Mouse (Mus musculus) testis, adult 2 months (tissue): Measurements from ENCODE around the gene Treh. TPM values are rescaled to one million over a fixed set of nuclear protein-coding genes. Genes with fewer than 3 reads are reported as not detected.

ENCODE experiments used
- H3K27ac ChIP-seq: fragments of 200-500 bp; 2 replicates; pipeline ENCODE4 v1.5.1; 2012; ENCODE audit warnings: low read depth, low read length; ENCODE audit not compliant: control insufficient read depth, insufficient read depth
- H3K27me3 ChIP-seq: fragments of 200-500 bp; 2 replicates; pipeline ENCODE4 v1.6.1; 2012; ENCODE audit warnings: mild to moderate bottlenecking, low read length, moderate library complexity; ENCODE audit not compliant: control insufficient read depth, insufficient read depth
- H3K36me3 ChIP-seq: fragments of 200-500 bp; 2 replicates; pipeline ENCODE4 v1.6.1; 2012; ENCODE audit warnings: mild to moderate bottlenecking, low read length; ENCODE audit not compliant: control insufficient read depth, insufficient read depth
- H3K4me1 ChIP-seq: fragments of 200-500 bp; 2 replicates; pipeline ENCODE4 v1.6.1; 2012; ENCODE audit warnings: low read length; ENCODE audit not compliant: control insufficient read depth, insufficient read depth
- H3K4me3 ChIP-seq: fragments of 200-500 bp; 2 replicates; pipeline ENCODE4 v1.5.1; 2012; ENCODE audit warnings: low read depth, mild to moderate bottlenecking, low read length, moderate library complexity, mixed read lengths; ENCODE audit not compliant: control insufficient read depth
- CTCF ChIP-seq: fragments of 200-500 bp; IDR thresholded peaks from 2 replicates; pipeline ENCODE4 v1.5.1; 2012; ENCODE audit warnings: low read depth, mild to moderate bottlenecking, inconsistent platforms, low read length, moderate library complexity; ENCODE audit not compliant: control insufficient read depth, insufficient read depth, insufficient replicate concordance
- POLR2A ChIP-seq: fragments of 200-500 bp; IDR thresholded peaks from 2 replicates; pipeline ENCODE4 v1.6.1; 2012; ENCODE audit warnings: low read depth, mild to moderate bottlenecking, inconsistent platforms, low read length, moderate library complexity; ENCODE audit not compliant: control insufficient read depth
- polyA plus RNA-seq: library from polyadenylated mRNA; depleted of rRNA; stranded (reverse); fragments of >200 nt; gene quantifications from 2 replicates; pipeline ENCODE4 v1.2.3, GENCODE M21; 2012

Gene Treh
- polyA plus RNA-seq, 1 experiment: not detected

DNA sequence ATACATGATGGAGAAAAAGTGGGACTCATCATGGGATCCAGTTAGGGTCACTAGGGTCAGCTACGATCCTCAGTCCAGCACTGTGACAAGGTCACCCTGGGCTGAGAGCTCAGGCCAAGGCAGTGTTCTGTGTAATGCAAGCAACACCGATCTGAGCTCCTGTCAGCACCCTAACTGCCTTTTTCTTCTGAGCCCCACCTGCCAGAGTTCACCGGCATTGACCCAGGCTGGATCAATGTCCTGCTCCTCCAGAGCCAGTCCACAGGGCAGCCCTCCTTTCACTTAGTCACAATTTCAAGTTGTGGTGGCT lies 48.8 kb downstream of the Treh start:
- H3K4me3 ChIP-seq: no peak overlapping the region
- TF ChIP-seq POLR2A (no peak), CTCF (no peak)
- H3K27me3 ChIP-seq: no peaks in the 10 kb centered on the region
- no peak overlapping the region for H3K27ac ChIP-seq
- peaks cover 9% of the 10 kb centered on the region for H3K4me1 ChIP-seq
- H3K36me3 ChIP-seq: no peaks in the 10 kb centered on the region

DNA sequence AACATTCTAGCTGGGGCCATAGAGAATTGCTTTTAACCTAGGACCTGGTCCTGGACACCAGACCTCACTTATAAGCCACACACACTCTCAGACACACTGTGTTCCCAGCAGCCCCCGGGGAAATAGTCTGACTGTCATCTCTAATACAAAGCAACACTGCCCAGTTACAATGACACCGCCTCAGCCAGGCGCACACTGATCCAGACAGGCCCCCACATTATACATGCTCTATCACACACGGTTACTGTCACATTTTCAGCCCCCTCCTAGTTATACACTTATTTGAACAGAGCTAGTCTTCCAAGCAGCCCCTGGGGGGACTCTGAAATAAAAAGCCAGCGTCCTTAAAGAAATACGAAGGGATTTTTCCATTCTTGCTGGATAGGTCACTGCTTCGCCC lies 49.5 kb downstream of the Treh start:
- Histone ChIP-seq H3K36me3 (no peaks in the 10 kb centered on the region), H3K27me3 (no peaks in the 10 kb centered on the region), H3K4me1 (peaks cover 9% of the 10 kb centered on the region), H3K4me3 (no peak overlapping the region), H3K27ac (no peak overlapping the region)
- TF ChIP-seq CTCF (no peak), POLR2A (no peak)

DNA sequence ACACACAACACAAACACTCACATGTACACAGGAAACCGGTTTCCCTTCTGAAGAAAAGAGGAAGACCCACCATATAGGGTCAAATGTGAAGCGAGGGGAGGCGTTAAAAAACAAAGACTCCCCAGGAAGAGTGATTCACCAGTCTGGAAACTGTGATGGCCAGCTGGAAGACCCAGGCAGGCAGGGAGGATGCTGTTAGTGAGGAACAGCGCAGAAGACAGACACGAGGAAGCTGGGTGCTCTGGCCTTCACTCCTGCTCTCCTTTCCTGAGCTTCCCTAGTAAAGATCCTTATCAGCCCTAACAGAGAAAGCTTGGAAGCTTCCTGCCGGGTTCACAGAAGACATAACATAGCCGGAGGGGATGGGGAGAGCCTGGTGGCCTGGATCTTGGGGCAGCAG lies 50.0 kb downstream of the Treh start:
- H3K27ac ChIP-seq: no peak overlapping the region
- peaks cover 9% of the 10 kb centered on the region for H3K4me1 ChIP-seq

DNA sequence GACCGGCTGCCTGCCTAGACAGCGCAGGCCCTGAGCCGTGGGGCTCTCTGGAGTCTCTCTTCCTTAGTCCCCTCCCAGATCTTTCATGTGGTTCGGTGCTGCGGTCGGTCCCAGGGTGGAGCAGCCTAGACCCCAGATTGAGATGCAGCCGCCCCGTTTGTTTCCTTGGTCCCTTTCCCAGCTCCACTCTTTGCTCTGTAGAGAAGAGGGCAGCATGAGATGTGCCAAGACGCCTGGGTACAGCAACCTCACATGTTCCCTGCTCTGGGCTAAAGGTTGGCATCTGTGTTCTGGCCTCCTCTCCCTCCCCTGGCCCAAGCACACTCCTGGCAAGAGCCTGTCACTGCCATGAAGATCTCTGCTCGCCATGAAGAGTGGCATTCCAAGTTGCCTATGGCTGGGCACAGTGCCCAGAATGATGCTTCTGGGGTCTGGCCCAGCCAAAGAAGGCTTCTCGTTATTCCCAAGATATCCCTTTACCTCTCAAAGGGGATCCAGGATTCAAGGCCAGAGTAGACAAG lies 50.5 kb downstream of the Treh start:
- Histone ChIP-seq H3K27ac (no peak overlapping the region), H3K4me1 (peaks cover 9% of the 10 kb centered on the region), H3K4me3 (no peak overlapping the region), H3K27me3 (no peaks in the 10 kb centered on the region), H3K36me3 (no peaks in the 10 kb centered on the region)
- TF ChIP-seq POLR2A (no peak), CTCF (no peak)

More for the DNA sequence above, 50.0 kb downstream of the Treh start:
- no peaks in the 10 kb centered on the region for H3K27me3 ChIP-seq
- TF ChIP-seq CTCF (no peak), POLR2A (no peak)
- H3K4me3 ChIP-seq: no peak overlapping the region
- no peaks in the 10 kb centered on the region for H3K36me3 ChIP-seq

DNA sequence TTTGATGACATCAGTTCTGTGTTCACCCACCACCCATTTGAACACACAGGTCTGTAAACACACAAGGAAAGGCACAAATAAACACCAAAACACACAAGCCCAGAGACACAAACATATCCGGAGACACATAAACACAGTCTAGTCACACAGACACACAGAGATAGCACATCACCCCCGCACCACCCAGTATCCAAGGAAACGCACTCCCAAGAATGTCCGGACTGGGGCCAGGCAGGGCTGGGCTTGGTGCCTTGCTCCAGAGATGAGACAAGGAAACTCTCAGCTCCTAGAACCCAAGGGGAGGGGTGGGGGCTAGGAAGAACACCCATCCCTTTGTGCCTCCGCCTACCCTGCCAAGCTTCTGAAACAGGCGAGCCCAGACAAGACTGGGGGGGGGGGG lies 51.2 kb downstream of the Treh start:
- peaks cover 9% of the 10 kb centered on the region for H3K4me1 ChIP-seq
- H3K36me3 ChIP-seq: no peaks in the 10 kb centered on the region
- H3K27ac ChIP-seq: no peak overlapping the region
- TF ChIP-seq CTCF: no peak
- TF ChIP-seq POLR2A: no peak
- H3K27me3 ChIP-seq: no peaks in the 10 kb centered on the region
- H3K4me3 ChIP-seq: no peak overlapping the region

DNA sequence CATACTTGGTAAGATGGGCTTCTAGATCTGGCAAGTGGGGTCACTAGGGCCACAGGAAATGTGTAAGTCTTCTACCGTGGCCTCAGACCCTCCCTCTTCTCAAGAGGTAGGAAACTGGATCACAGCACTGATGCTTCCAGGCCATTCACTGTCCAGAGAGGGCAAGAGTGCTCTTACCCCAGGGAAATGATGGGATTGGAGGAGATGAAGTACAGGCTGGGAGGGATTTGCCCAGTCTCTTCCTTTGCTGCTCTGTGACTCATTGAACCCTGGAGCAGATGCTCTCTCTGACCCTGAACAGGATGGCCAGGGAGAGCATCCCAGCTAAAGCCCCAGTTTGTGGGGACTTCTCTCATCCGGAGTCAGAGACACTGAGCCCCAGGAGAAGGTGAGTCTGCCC lies 51.6 kb downstream of the Treh start:
- Histone ChIP-seq H3K36me3 (no peaks in the 10 kb centered on the region), H3K27me3 (no peaks in the 10 kb centered on the region), H3K27ac (no peak overlapping the region), H3K4me1 (peaks cover 9% of the 10 kb centered on the region), H3K4me3 (no peak overlapping the region)
- no peak for TF ChIP-seq CTCF
- no peak for TF ChIP-seq POLR2A

DNA sequence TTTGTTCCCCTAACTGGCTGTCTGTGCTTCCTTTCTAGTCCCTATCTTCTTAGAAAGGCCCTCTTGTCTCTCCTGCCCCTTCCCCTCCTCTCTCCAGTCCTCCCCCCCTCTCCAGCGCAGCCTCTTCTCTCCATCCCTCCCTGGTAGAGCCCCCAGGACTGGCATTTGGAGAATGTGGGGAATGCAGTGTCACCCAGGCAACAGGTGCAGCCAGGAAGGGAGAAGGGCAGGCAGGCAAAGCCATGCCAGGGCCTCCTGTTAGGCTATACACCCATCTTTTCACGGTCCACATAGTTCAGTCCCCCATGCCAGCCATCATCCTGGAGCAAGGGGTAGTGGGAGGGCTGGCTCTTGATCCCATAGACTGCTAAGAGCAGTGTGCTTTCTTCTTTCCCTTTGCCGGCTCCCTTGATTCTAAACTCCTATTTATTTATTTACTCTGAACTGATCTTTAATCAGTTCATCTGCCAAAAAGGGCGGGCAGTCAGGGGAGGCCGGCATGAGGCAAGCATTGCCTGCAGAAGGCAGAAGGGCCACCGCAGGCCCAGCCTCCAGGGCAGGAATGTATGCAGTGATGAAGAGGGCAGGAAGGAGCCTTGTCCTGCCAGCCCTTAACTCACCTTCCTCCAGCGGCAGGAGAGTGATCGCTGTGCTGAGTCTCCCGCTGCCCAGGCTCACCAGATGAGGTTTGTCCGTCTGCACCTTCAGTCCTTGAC lies 53.6 kb downstream of the Treh start:
- Histone ChIP-seq H3K27me3 (no peaks in the 10 kb centered on the region), H3K36me3 (no peaks in the 10 kb centered on the region), H3K4me1 (peaks cover 2% of the 10 kb centered on the region), H3K27ac (no peak overlapping the region), H3K4me3 (no peak overlapping the region)
- TF ChIP-seq CTCF (no peak), POLR2A (no peak)

DNA sequence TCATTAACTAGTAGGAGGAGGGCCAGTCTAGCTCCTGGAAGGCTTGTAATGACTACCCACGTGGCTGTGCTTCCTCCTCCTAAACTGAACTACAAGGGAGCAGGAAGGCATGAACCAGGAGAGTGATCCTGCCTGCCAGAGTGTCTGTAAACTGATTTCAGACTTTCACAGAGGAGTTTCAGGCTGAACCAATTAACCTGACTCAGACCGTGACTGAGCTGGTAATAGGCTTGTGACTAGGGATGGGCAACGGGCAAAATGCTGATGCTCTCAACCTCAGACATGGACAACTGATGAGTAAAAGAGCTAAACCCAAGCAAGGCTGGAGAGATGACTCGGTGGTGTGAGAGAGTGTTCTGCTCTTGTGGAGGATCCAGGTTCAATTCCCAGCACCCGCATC lies 54.4 kb downstream of the Treh start:
- no peaks in the 10 kb centered on the region for H3K27me3 ChIP-seq
- no peak overlapping the region for H3K4me3 ChIP-seq
- TF ChIP-seq CTCF (no peak), POLR2A (no peak)
- no peaks in the 10 kb centered on the region for H3K4me1 ChIP-seq
- no peaks in the 10 kb centered on the region for H3K36me3 ChIP-seq
- no peak overlapping the region for H3K27ac ChIP-seq
